Mouse (Mus musculus): ENCODE data around the gene Alkbh1.

The Alkbh1 gene

GRCm38 (mm10) chr12:87381380-87381682, 62.5 kb downstream of the Alkbh1 start:
- no peak for DNase-seq (ENCODE audit: low spot score)

GRCm38 (mm10) chr12:87380586-87381379, 63.0 kb downstream of the Alkbh1 start:
- DNase-seq (ENCODE audit: low spot score): no peak

GRCm38 (mm10) chr12:87379496-87379895, 64.3 kb downstream of the Alkbh1 start:
- DNase-seq (ENCODE audit: low spot score): no peak
